Mouse (Mus musculus) left cerebral cortex, adult 2 months (tissue): ENCODE results near the gene Arhgef10l. TPM values are rescaled to one million over a fixed set of nuclear protein-coding genes. Genes with fewer than 3 reads are reported as not detected.

Experiments
- DNase-seq, 2 experiments: peaks; one replicate each; pipeline ENCODE4 v3.0.0; 2021 to 2022; ENCODE audit warnings: low spot score in 2 of 2, mixed read lengths in 1 of 2; ENCODE audit errors: extremely low spot score in 1 of 2
- H3K27ac ChIP-seq: fragments of 200-600 bp; 2 replicates; pipeline ENCODE4 v1.8.1; 2022
- H3K4me3 ChIP-seq: fragments of 200-600 bp; 2 replicates; pipeline ENCODE4 v1.8.1; 2022
- CTCF ChIP-seq: fragments of 200-600 bp; IDR thresholded peaks from 2 replicates; pipeline ENCODE4 v1.8.1; 2022; ENCODE audit warnings: antibody characterized with exemption, mild to moderate bottlenecking, moderate library complexity
- intact Hi-C: fragments of 180-260 bp; cut with DNase I; formaldehyde crosslinking; loops from one replicate; pipeline ENCODE4 v1.15.1; 2025
- total RNA-seq, 2 experiments: library from RNA; stranded (reverse); gene quantifications; 2 replicates each; pipeline ENCODE4 v1.2.3; 2021

Arhgef10l gene
- total RNA-seq, 2 experiments from 2014 or later, result 63.2 to 71.5 TPM

- TF ChIP-seq CTCF, result no peak
- Histone ChIP-seq H3K27ac (no peak overlapping the region), H3K4me3 (no peak overlapping the region)
- DNase-seq, result no peak
- intact Hi-C loops, result no loop called here
These were observed 57.5 kb downstream of the Arhgef10l start for GRCm38 (mm10) chr4:140608228-140608720.

DNA sequence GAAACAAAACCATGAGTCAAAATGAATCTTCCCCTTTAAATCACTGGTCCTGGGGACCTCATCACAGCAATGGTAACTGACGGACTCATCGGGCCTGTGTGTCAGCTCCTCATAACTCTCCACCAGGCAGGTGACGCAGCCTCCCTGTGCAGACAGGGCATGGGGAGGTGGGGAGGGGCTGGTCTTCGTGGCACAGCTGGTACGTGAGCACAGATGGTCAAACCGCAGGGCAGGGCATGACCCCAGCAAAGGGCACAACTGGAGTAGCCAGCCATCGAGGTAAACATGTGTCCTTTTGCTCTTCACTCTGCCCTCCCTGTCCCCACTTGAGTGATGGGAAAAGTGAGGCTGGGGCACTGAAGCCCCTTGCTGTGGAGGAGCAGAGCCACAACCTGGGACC is 59.0 kb downstream of the Arhgef10l start:
- Histone ChIP-seq H3K27ac (no peak overlapping the region), H3K4me3 (no peak overlapping the region)
- no peak for DNase-seq
- intact Hi-C loops, result no loop called here
- no peak for TF ChIP-seq CTCF

DNA sequence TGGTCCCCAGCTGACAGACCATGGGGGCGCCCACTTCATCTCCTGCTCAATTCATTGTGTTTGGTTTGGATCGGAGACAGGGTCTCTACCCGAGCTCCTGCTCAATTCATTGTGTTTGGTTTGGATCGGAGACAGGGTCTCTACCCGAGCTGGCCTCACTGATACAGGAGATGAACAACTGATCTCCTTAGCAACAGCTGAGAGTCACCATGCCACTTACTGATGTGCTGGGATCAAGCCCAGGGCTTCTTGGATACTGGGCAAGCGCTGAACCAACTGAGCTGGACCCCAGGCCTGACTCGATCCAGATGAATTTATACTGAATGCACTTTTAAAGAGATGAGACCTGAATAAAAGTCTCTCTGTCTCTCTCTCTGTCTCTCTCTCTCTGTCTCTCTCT is 59.6 kb downstream of the Arhgef10l start:
- no peak for TF ChIP-seq CTCF
- H3K4me3 ChIP-seq, result no peak overlapping the region
- H3K27ac ChIP-seq, result no peak overlapping the region
- intact Hi-C loops, result no loop called here
- no peak for DNase-seq

- TF ChIP-seq CTCF, result no peak
- intact Hi-C loops, result no loop called here
- Histone ChIP-seq H3K4me3 (no peak overlapping the region), H3K27ac (no peak overlapping the region)
- no peak for DNase-seq
These were observed 60.0 kb downstream of the Arhgef10l start for GRCm38 (mm10) chr4:140605790-140606189.

- DNase-seq, result no peak
- no peak overlapping the region for H3K4me3 ChIP-seq
- no peak overlapping the region for H3K27ac ChIP-seq
- intact Hi-C loops, result no loop called here
- no peak for TF ChIP-seq CTCF
These were observed 60.6 kb downstream of the Arhgef10l start for GRCm38 (mm10) chr4:140605247-140605646.

- no peak for TF ChIP-seq CTCF
- intact Hi-C loops, result no loop called here
- H3K27ac ChIP-seq, result no peak overlapping the region
- H3K4me3 ChIP-seq, result no peak overlapping the region
- DNase-seq, result no peak
These were observed 61.3 kb downstream of the Arhgef10l start for GRCm38 (mm10) chr4:140604541-140604940.

GRCm38 (mm10) chr4:140602022-140602421 is 63.8 kb downstream of the Arhgef10l start:
- Histone ChIP-seq H3K27ac (no peak overlapping the region), H3K4me3 (no peak overlapping the region)
- intact Hi-C loops, result no loop called here
- TF ChIP-seq CTCF, result no peak
- DNase-seq, result no peak

DNA sequence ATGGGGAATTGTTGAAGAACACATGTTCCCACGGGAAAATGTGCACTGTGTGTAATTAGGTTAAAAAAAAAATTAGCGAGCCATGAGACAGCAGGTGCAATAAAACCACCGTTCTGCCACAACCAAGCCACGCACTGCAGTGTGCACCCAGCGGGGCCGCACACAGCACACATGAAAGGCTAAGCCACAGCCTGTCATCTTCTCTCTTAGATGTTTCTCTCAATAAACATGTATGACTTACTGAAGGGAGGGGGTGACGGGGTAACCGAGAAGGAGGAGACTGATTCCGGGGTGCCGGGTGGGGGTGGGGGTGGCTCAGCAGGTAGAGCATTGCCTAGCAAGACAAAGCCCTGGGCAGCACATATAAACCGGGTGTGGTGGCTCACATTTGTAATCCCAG is 64.7 kb downstream of the Arhgef10l start:
- intact Hi-C loops, result no loop called here
- Histone ChIP-seq H3K27ac (no peak overlapping the region), H3K4me3 (no peak overlapping the region)
- TF ChIP-seq CTCF, result no peak
- DNase-seq, result no peak

DNA sequence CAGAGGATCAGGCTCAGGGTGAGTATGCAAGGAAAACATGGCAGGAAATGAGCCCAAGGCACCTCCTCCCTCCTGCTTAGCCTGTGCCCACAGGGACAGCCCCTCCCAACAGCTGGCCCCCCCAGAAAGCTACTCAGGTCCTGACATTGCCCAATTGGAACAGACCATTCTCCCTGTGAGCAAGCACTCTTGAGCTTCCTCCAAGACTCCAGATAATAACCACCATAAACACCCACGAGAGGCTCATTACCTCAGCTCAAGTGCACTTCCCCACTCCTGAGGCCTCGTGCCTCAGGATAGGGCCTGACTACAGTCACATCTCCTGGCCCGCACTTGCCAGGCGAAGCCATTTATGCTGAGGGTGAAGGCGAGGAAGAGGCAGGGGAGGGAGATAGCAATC is 67.0 kb downstream of the Arhgef10l start:
- intact Hi-C loops, result no loop called here
- Histone ChIP-seq H3K27ac (no peak overlapping the region), H3K4me3 (no peak overlapping the region)
- TF ChIP-seq CTCF, result no peak
- DNase-seq, result no peak

- Histone ChIP-seq H3K27ac (no peak overlapping the region), H3K4me3 (no peak overlapping the region)
- intact Hi-C loops, result no loop called here
- no peak for DNase-seq
- TF ChIP-seq CTCF, result no peak
These were observed 67.9 kb downstream of the Arhgef10l start for GRCm38 (mm10) chr4:140597928-140598327.

- no peak overlapping the region for H3K4me3 ChIP-seq
- intact Hi-C loops, result no loop called here
- no peak for TF ChIP-seq CTCF
These were observed 68.4 kb downstream of the Arhgef10l start for GRCm38 (mm10) chr4:140597378-140597777.

GRCm38 (mm10) chr4:140593771-140594505 is 71.9 kb downstream of the Arhgef10l start:
- H3K4me3 ChIP-seq, result no peak overlapping the region
- no peak for TF ChIP-seq CTCF
- no peak overlapping the region for H3K27ac ChIP-seq
- DNase-seq, result no peak
- intact Hi-C loops, result no loop called here

More at GRCm38 (mm10) chr4:140597378-140597777, 68.4 kb downstream of the Arhgef10l start:
- no peak overlapping the region for H3K27ac ChIP-seq
- DNase-seq, result no peak
